Mouse (Mus musculus): Measurements from ENCODE around the gene Henmt1. TPM values are rescaled to one million over a fixed set of nuclear protein-coding genes. Genes with fewer than 3 reads are reported as not detected.

Henmt1 gene
- polyA plus RNA-seq, 1 experiment from 2014 or later = 0.32 TPM

GRCm38 (mm10) chr3:108911548-108912413, 27.9 kb upstream of the Henmt1 start, which contains the start of gene Prpf38b:
Gene Prpf38b, minus strand, starts transcription at chr3:108911727.
- H3K27ac ChIP-seq = peak within 1 kb of the TSS; percentile 100
- H3K4me2 ChIP-seq = peak within 1 kb of the TSS; percentile 91
- H3K27me3 ChIP-seq = no peaks in the 10 kb centered on the region
- H3K9me3 ChIP-seq = no peaks in the 10 kb centered on the region
- H3K36me3 ChIP-seq = peaks cover 13% of the 10 kb centered on the region; the same call in 1 of the 2 replicates
- 1% methylated on average over 53 of the region's 53 CpGs for WGBS
- peak within 1 kb of the TSS; percentile 97 for H3K9ac ChIP-seq
- peak; percentile 99 for ATAC-seq (ENCODE audit: borderline replicate concordance, extremely low read depth, low FRiP score, low TSS enrichment)
- peaks cover 10% of the 10 kb centered on the region for H3K4me1 ChIP-seq
- peak within 1 kb of the TSS; percentile 94 for H3K4me3 ChIP-seq

- no peak for ATAC-seq (ENCODE audit: borderline replicate concordance, extremely low read depth, low FRiP score, low TSS enrichment)
- 67% methylated on average over 1 of the region's 1 CpGs for WGBS
These were observed 23.7 kb upstream of the Henmt1 start for GRCm38 (mm10) chr3:108915999-108916398.

GRCm38 (mm10) chr3:108916857-108917256, 22.8 kb upstream of the Henmt1 start:
- no peak overlapping the region for H3K9ac ChIP-seq
- no peaks in the 10 kb centered on the region for H3K9me3 ChIP-seq
- H3K27ac ChIP-seq = no peak overlapping the region
- 26% methylated on average over 4 of the region's 4 CpGs for WGBS
- H3K4me1 ChIP-seq = no peaks in the 10 kb centered on the region
- H3K27me3 ChIP-seq = no peaks in the 10 kb centered on the region
- no peaks in the 10 kb centered on the region for H3K36me3 ChIP-seq
- no peak overlapping the region for H3K4me3 ChIP-seq
- no peak for ATAC-seq (ENCODE audit: borderline replicate concordance, extremely low read depth, low FRiP score, low TSS enrichment)
- H3K4me2 ChIP-seq = no peak overlapping the region

More at GRCm38 (mm10) chr3:108915999-108916398, 23.7 kb upstream of the Henmt1 start:
- H3K4me2 ChIP-seq = no peak overlapping the region
- H3K4me3 ChIP-seq = no peak overlapping the region
- no peaks in the 10 kb centered on the region for H3K9me3 ChIP-seq
- no peaks in the 10 kb centered on the region for H3K4me1 ChIP-seq
- no peaks in the 10 kb centered on the region for H3K36me3 ChIP-seq
- no peaks in the 10 kb centered on the region for H3K27me3 ChIP-seq
- H3K27ac ChIP-seq = no peak overlapping the region
- no peak overlapping the region for H3K9ac ChIP-seq

- H3K27me3 ChIP-seq = no peaks in the 10 kb centered on the region
- WGBS = 45% methylated on average over 3 of the region's 3 CpGs
- H3K4me2 ChIP-seq = no peak overlapping the region
- H3K36me3 ChIP-seq = no peaks in the 10 kb centered on the region
- H3K4me3 ChIP-seq = no peak overlapping the region
- no peak overlapping the region for H3K27ac ChIP-seq
- no peaks in the 10 kb centered on the region for H3K9me3 ChIP-seq
- no peaks in the 10 kb centered on the region for H3K4me1 ChIP-seq
- ATAC-seq (ENCODE audit: borderline replicate concordance, extremely low read depth, low FRiP score, low TSS enrichment) = no peak
- H3K9ac ChIP-seq = no peak overlapping the region
These were observed 21.7 kb upstream of the Henmt1 start for GRCm38 (mm10) chr3:108917986-108918385.

GRCm38 (mm10) chr3:108918852-108919251, 20.8 kb upstream of the Henmt1 start:
- 84% methylated on average over 1 of the region's 1 CpGs for WGBS
- Histone ChIP-seq H3K4me2 (no peak overlapping the region), H3K9ac (no peak overlapping the region), H3K4me1 (no peaks in the 10 kb centered on the region), H3K4me3 (no peak overlapping the region), H3K36me3 (no peaks in the 10 kb centered on the region), H3K9me3 (no peaks in the 10 kb centered on the region), H3K27me3 (no peaks in the 10 kb centered on the region), H3K27ac (no peak overlapping the region)
- no peak for ATAC-seq (ENCODE audit: borderline replicate concordance, extremely low read depth, low FRiP score, low TSS enrichment)

- WGBS = 81% methylated on average over 3 of the region's 3 CpGs
- no peak overlapping the region for H3K4me2 ChIP-seq
- no peak overlapping the region for H3K9ac ChIP-seq
- no peaks in the 10 kb centered on the region for H3K4me1 ChIP-seq
- H3K4me3 ChIP-seq = no peak overlapping the region
- ATAC-seq (ENCODE audit: borderline replicate concordance, extremely low read depth, low FRiP score, low TSS enrichment) = no peak
- no peak overlapping the region for H3K27ac ChIP-seq
- H3K9me3 ChIP-seq = no peaks in the 10 kb centered on the region
- no peaks in the 10 kb centered on the region for H3K36me3 ChIP-seq
- no peaks in the 10 kb centered on the region for H3K27me3 ChIP-seq
These were observed 19.1 kb upstream of the Henmt1 start for GRCm38 (mm10) chr3:108920442-108921070.

GRCm38 (mm10) chr3:108921822-108922221, 17.9 kb upstream of the Henmt1 start:
- Histone ChIP-seq H3K9ac (no peak overlapping the region), H3K4me1 (no peaks in the 10 kb centered on the region), H3K4me3 (no peak overlapping the region), H3K9me3 (no peaks in the 10 kb centered on the region), H3K27ac (no peak overlapping the region), H3K36me3 (no peaks in the 10 kb centered on the region), H3K27me3 (no peaks in the 10 kb centered on the region), H3K4me2 (no peak overlapping the region)
- no peak for ATAC-seq (ENCODE audit: borderline replicate concordance, extremely low read depth, low FRiP score, low TSS enrichment)
- 81% methylated on average over 1 of the region's 1 CpGs for WGBS

- Histone ChIP-seq H3K4me1 (no peaks in the 10 kb centered on the region), H3K9me3 (no peaks in the 10 kb centered on the region), H3K4me2 (no peak overlapping the region), H3K36me3 (no peaks in the 10 kb centered on the region), H3K27ac (no peak overlapping the region), H3K4me3 (no peak overlapping the region), H3K9ac (no peak overlapping the region), H3K27me3 (no peaks in the 10 kb centered on the region)
- WGBS = 77% methylated on average over 4 of the region's 4 CpGs
- ATAC-seq (ENCODE audit: borderline replicate concordance, extremely low read depth, low FRiP score, low TSS enrichment) = no peak
These were observed 14.0 kb upstream of the Henmt1 start for GRCm38 (mm10) chr3:108925677-108926076.

GRCm38 (mm10) chr3:108926308-108926707, 13.4 kb upstream of the Henmt1 start:
- H3K36me3 ChIP-seq = no peaks in the 10 kb centered on the region
- H3K4me1 ChIP-seq = no peaks in the 10 kb centered on the region
- no peaks in the 10 kb centered on the region for H3K27me3 ChIP-seq
- H3K4me3 ChIP-seq = no peak overlapping the region
- no peak overlapping the region for H3K27ac ChIP-seq
- no peak overlapping the region for H3K4me2 ChIP-seq
- H3K9ac ChIP-seq = no peak overlapping the region
- H3K9me3 ChIP-seq = no peaks in the 10 kb centered on the region
- no peak for ATAC-seq (ENCODE audit: borderline replicate concordance, extremely low read depth, low FRiP score, low TSS enrichment)
- WGBS = 59% methylated on average over 1 of the region's 1 CpGs

- Histone ChIP-seq H3K27me3 (no peaks in the 10 kb centered on the region), H3K9ac (no peak overlapping the region), H3K27ac (no peak overlapping the region), H3K9me3 (no peaks in the 10 kb centered on the region), H3K4me3 (no peak overlapping the region), H3K36me3 (no peaks in the 10 kb centered on the region), H3K4me2 (no peak overlapping the region), H3K4me1 (no peaks in the 10 kb centered on the region)
- ATAC-seq (ENCODE audit: borderline replicate concordance, extremely low read depth, low FRiP score, low TSS enrichment) = no peak
- WGBS = 87% methylated on average over 6 of the region's 6 CpGs
These were observed 6.1 kb upstream of the Henmt1 start for GRCm38 (mm10) chr3:108933557-108933956.

GRCm38 (mm10) chr3:108938691-108939090, 982 bp upstream of the Henmt1 start:
- no peak for ATAC-seq (ENCODE audit: borderline replicate concordance, extremely low read depth, low FRiP score, low TSS enrichment)
- H3K9me3 ChIP-seq = no peaks in the 10 kb centered on the region
- 0 out of 2 replicates have a peak, but pooled peaks cover 5% of the 10 kb centered on the region for H3K4me1 ChIP-seq
- H3K4me2 ChIP-seq = no peak overlapping the region
- H3K36me3 ChIP-seq = no peaks in the 10 kb centered on the region
- no peak overlapping the region for H3K27ac ChIP-seq
- no peak overlapping the region for H3K9ac ChIP-seq
- H3K27me3 ChIP-seq = no peaks in the 10 kb centered on the region
- no peak overlapping the region for H3K4me3 ChIP-seq
- WGBS = 88% methylated on average over 5 of the region's 5 CpGs

GRCm38 (mm10) chr3:108940001-108940633, 444 bp downstream of the Henmt1 start, which contains the start of gene Gm9857:
Gene Gm9857, minus strand, starts transcription at chr3:108940445.
- no peaks in the 10 kb centered on the region for H3K36me3 ChIP-seq
- peak; percentile 79 for ATAC-seq (ENCODE audit: borderline replicate concordance, extremely low read depth, low FRiP score, low TSS enrichment)
- peak within 1 kb of the TSS; percentile 34 for H3K4me3 ChIP-seq

More at GRCm38 (mm10) chr3:108940001-108940633, 444 bp downstream of the Henmt1 start, which contains the start of gene Gm9857:
- 38% methylated on average over 55 of the region's 59 CpGs for WGBS
- Histone ChIP-seq H3K9me3 (no peaks in the 10 kb centered on the region), H3K4me1 (0 out of 2 replicates have a peak, but pooled peaks cover 5% of the 10 kb centered on the region), H3K27me3 (no peaks in the 10 kb centered on the region), H3K4me2 (peak within 1 kb of the TSS; percentile 70), H3K9ac (0 out of 2 replicates have a peak within 1 kb of the TSS, but pooled peaks have one; percentile 16), H3K27ac (no peak within 1 kb of the TSS)
